ENCODE assay signal across 31 mouse cellular contexts in the genomic region with DNA sequence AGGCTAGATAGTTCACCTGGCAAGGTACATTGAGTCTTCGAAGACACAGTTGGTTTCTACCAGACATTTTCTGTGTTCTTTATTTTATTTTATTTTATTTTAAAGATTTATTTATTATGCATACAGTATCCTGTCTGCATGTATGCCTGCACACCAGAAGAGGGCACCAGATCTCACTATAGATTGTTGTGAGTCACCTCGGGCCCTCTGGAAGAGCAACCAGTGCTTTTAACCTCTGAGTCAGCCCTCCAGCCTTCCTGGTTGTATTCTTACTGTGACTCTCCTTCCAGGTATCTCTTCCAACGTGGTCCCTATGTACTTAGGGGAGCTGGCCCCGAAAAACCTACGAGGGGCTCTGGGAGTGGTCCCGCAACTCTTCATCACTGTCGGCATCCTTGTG. TPM values are rescaled to one million over a fixed set of nuclear protein-coding genes. Genes with fewer than 3 reads are reported as not detected.
"Had no signal": no experiment of that assay in that cellular context is flagged by ENCODE, and none has a peak within 500 bp of the region (broad histone marks: within the 10 kb centered on the region; RNA-seq: fewer than 3 reads in every experiment).

No protein-coding gene starts in this region.

- H3K27me3 ChIP-seq: limb, embryonic 13.5 days; lung, embryonic 15.5 days had no signal

- ATAC-seq: liver, postnatal 0 days; midbrain, embryonic 16.5 days had no signal

- H3K4me3 ChIP-seq: limb, embryonic 10.5 days; limb, embryonic 13.5 days; liver, embryonic 13.5 days; lung, embryonic 15.5 days; midbrain, embryonic 12.5 days; myocyte; neural tube, embryonic 13.5 days had no signal

- DNase-seq: kidney, adult 18-20 months; kidney, adult 9 months; kidney, postnatal 14 days; kidney, postnatal 4 days; layer of hippocampus, adult 9-11 months; layer of hippocampus, postnatal 36 days; liver; liver, embryonic 13.5 days; liver, postnatal 0 days; lung, postnatal 10 days; lung, postnatal 4 days; thymus, adult 18-20 months; thymus, postnatal 36 days had no signal

- H3K36me3 ChIP-seq: limb, embryonic 10.5 days; limb, embryonic 13.5 days; liver, embryonic 13.5 days; lung, embryonic 15.5 days; midbrain, embryonic 12.5 days; neural tube, embryonic 13.5 days had no signal

- H3K9ac ChIP-seq: limb, embryonic 13.5 days; liver, embryonic 13.5 days; liver, postnatal 0 days; lung, embryonic 15.5 days; midbrain, embryonic 12.5 days; neural tube, embryonic 13.5 days had no signal

- H3K27ac ChIP-seq: limb, embryonic 10.5 days; limb, embryonic 13.5 days; liver, embryonic 13.5 days; lung, embryonic 15.5 days; midbrain, embryonic 12.5 days; neural tube, embryonic 13.5 days had no signal

- H3K4me2 ChIP-seq: limb, embryonic 13.5 days; liver, embryonic 13.5 days; lung, embryonic 15.5 days; midbrain, embryonic 12.5 days; neural tube, embryonic 13.5 days had no signal

- H3K9me3 ChIP-seq: limb, embryonic 10.5 days; limb, embryonic 13.5 days; liver, embryonic 13.5 days; lung, embryonic 15.5 days; midbrain, embryonic 12.5 days; neural tube, embryonic 13.5 days had no signal

RNA-seq across cellular contexts. Expression of gene Slc2a7, which starts 13.5 kb away (rescaled TPM):
- total RNA-seq: layer of hippocampus, adult 18-20 months; layer of hippocampus, postnatal 36 days; left cerebral cortex, adult 8-10 months; left cerebral cortex, postnatal 25 days; megakaryocyte-erythroid progenitor cell, adult 5-6 weeks; monocyte, adult 5-6 weeks; neutrophil, adult 5-6 weeks had no signal
- polyA plus RNA-seq: kidney, embryonic 16.5 days; limb, embryonic 10.5 days; limb, embryonic 13.5 days; liver, embryonic 13.5 days; liver, postnatal 0 days; lung, embryonic 15.5 days; midbrain, embryonic 12.5 days; midbrain, embryonic 16.5 days; myocyte; neural tube, embryonic 13.5 days; spleen, adult 2 months; testis, adult 2 months; urinary bladder, adult 2 months had no signal

RNA-seq across cellular contexts. Expression of gene Slc2a5, which starts 16.2 kb away (rescaled TPM):
- total RNA-seq: megakaryocyte progenitor cell, adult 5-6 weeks; megakaryocyte-erythroid progenitor cell, adult 5-6 weeks; neutrophil, adult 5-6 weeks had no signal
